In the genomic region with DNA sequence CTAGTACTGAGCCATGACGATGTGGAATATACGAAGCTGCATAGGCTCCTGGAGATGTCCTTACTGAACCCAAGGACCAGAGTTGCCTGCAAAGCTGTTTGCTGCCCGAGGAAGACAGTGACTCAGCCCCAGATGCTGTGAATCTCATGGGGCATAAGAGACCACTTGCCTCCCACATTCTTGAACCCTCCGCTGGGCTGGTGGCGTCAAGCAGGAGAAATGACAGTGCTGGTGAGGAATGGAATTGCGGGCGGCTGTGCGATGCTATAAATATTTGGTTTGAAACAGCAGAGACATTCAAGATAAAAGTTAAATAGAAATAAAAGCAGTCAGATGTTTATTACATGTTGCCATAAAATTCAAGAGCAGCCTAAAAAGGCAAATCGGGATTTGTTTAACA, we compare ENCODE assay signal across 18 mouse cellular contexts.
A peak's percentile ranks its signal among the peaks of the same experiment; 100 is the strongest.
DNase-seq lines count a peak whose midpoint lies in the region; ATAC-seq and TF ChIP-seq lines count a peak whose summit lies in the region.
"Had no signal": no experiment of that assay in that cellular context is flagged by ENCODE, and none has a peak within 500 bp of the region (broad histone marks: within the 10 kb centered on the region; RNA-seq: fewer than 3 reads in every experiment).

No protein-coding gene starts in this region.

- TF ChIP-seq CTCF in C2C12 (IDR thresholded peaks at IDR 0.05; ENCODE audit: control insufficient read depth, insufficient read depth, insufficient read length), result no peak

- H3K9me3 ChIP-seq in neural tube, embryonic 15.5 days (replicated peaks), result no peaks in the 10 kb centered on the region
- H3K9me3 ChIP-seq: hindbrain, embryonic 13.5 days; liver, embryonic 13.5 days; midbrain, embryonic 15.5 days; neural tube, embryonic 13.5 days had no signal

- no peak for ATAC-seq in neural tube, embryonic 15.5 days (ENCODE audit: low FRiP score)
- ATAC-seq: forebrain, embryonic 14.5 days; midbrain, embryonic 15.5 days had no signal

- peak; percentile 22 to 36 for DNase-seq in left cerebral cortex, adult 18-20 months (ENCODE audit: low spot score in 2 of 2)
- no peak for DNase-seq in left cerebral cortex, postnatal 10 days (ENCODE audit: extremely low spot score in 1 of 2, low spot score in 2 of 2)
- DNase-seq in lung, postnatal 4 days, result peak; percentile 28 to 46
- DNase-seq in lung, postnatal 25 days (ENCODE audit: low spot score), result no peak
- no peak for DNase-seq in gastrocnemius, postnatal 14 days
- DNase-seq: adrenal gland, postnatal 14 days; cerebellum, adult 9-10 months; gastrocnemius, postnatal 10 days; kidney, adult 8-10 months; kidney, postnatal 10 days; liver, embryonic 13.5 days had no signal

- no peak overlapping the region for H3K4me3 ChIP-seq in C2C12 (ENCODE audit: insufficient read depth, poor library complexity, severe bottlenecking)
- no peak overlapping the region for H3K4me3 ChIP-seq in myocyte
- H3K4me3 ChIP-seq in neural tube, embryonic 15.5 days (replicated peaks), result no peak overlapping the region
- H3K4me3 ChIP-seq: hindbrain, embryonic 13.5 days; liver, embryonic 13.5 days; midbrain, embryonic 15.5 days; neural tube, embryonic 13.5 days had no signal

- H3K27me3 ChIP-seq in C2C12 (ENCODE audit: control insufficient read depth, insufficient read depth, insufficient read length) (no peaks in the 10 kb centered on the region), myocyte (ENCODE audit: control insufficient read depth, insufficient read depth, insufficient read length) (no peaks in the 10 kb centered on the region)
- no peaks in the 10 kb centered on the region for H3K27me3 ChIP-seq in neural tube, embryonic 15.5 days (replicated peaks)
- H3K27me3 ChIP-seq: hindbrain, embryonic 13.5 days; liver, embryonic 13.5 days; midbrain, embryonic 15.5 days; neural tube, embryonic 13.5 days had no signal

- peak overlapping the region; percentile 31 for H3K4me2 ChIP-seq in myocyte (ENCODE audit: low read depth)
- H3K4me2 ChIP-seq in neural tube, embryonic 15.5 days, result no peak overlapping the region
- H3K4me2 ChIP-seq: hindbrain, embryonic 13.5 days; liver, embryonic 13.5 days; midbrain, embryonic 15.5 days; neural tube, embryonic 13.5 days had no signal

- 76% methylated on average over 9 of the region's 9 CpGs for WGBS in neural tube, embryonic 15.5 days

- intact Hi-C loops in left cerebral cortex, postnatal 10 days (cut with DNase I), result no loop called here
- intact Hi-C loops in gastrocnemius, postnatal 14 days (cut with DNase I; ENCODE audit: low total_unique reads), result no loop called here

- H3ac ChIP-seq in C2C12 (ENCODE audit: control insufficient read depth, insufficient read length, low read depth) (no peak overlapping the region), myocyte (ENCODE audit: control insufficient read depth, insufficient read length) (no peak overlapping the region)

- H3K79me3 ChIP-seq in C2C12 (ENCODE audit: low read depth), result no peaks in the 10 kb centered on the region

- no peak for TF ChIP-seq POLR2A in myocyte (IDR thresholded peaks at IDR 0.05; ENCODE audit: insufficient read length, low read depth)

- no peak overlapping the region for H3K27ac ChIP-seq in neural tube, embryonic 15.5 days (replicated peaks)
- H3K27ac ChIP-seq: hindbrain, embryonic 13.5 days; liver, embryonic 13.5 days; midbrain, embryonic 15.5 days; neural tube, embryonic 13.5 days had no signal

- no peaks in the 10 kb centered on the region for H3K36me3 ChIP-seq in C2C12 (ENCODE audit: control insufficient read depth, insufficient read depth)
- no peaks in the 10 kb centered on the region for H3K36me3 ChIP-seq in myocyte (ENCODE audit: control insufficient read depth, insufficient read depth)
- no peaks in the 10 kb centered on the region for H3K36me3 ChIP-seq in neural tube, embryonic 15.5 days
- H3K36me3 ChIP-seq: hindbrain, embryonic 13.5 days; liver, embryonic 13.5 days; midbrain, embryonic 15.5 days; neural tube, embryonic 13.5 days had no signal

- H3K9ac ChIP-seq in neural tube, embryonic 15.5 days (replicated peaks), result no peak overlapping the region
- H3K9ac ChIP-seq: hindbrain, embryonic 13.5 days; liver, embryonic 13.5 days; midbrain, embryonic 15.5 days; neural tube, embryonic 13.5 days had no signal

- H3K4me1 ChIP-seq in neural tube, embryonic 15.5 days, result no peaks in the 10 kb centered on the region
- H3K4me1 ChIP-seq: hindbrain, embryonic 13.5 days; liver, embryonic 13.5 days; midbrain, embryonic 15.5 days; neural tube, embryonic 13.5 days had no signal

- H3K79me2 ChIP-seq in C2C12 (ENCODE audit: control insufficient read depth, insufficient read depth) (no peaks in the 10 kb centered on the region), myocyte (ENCODE audit: control insufficient read depth, insufficient read depth) (no peaks in the 10 kb centered on the region)

TF ChIP-seq in C2C12, 6 proteins besides CTCF, POLR2A, EP300 and RAD21:
- TF ChIP-seq USF1 (IDR thresholded peaks at IDR 0.05; ENCODE audit: low read depth) (no peak), MAX (IDR thresholded peaks at IDR 0.05) (no peak), MYOD1 (IDR thresholded peaks at IDR 0.05; ENCODE audit: control insufficient read depth, insufficient read length, low read depth) (peak; percentile 32), CEBPB (IDR thresholded peaks at IDR 0.05; ENCODE audit: low read depth) (no peak), MYOG (IDR thresholded peaks at IDR 0.05; ENCODE audit: control insufficient read depth, extremely low read depth, insufficient read length) (no peak), FOSL1 (IDR thresholded peaks at IDR 0.05; ENCODE audit: insufficient read depth, low read length, poor library complexity, severe bottlenecking) (no peak)
TF ChIP-seq in C2C12: peak in this region for 1.

TF ChIP-seq in myocyte, 11 proteins besides CTCF, POLR2A, EP300 and RAD21:
- no peak for TF ChIP-seq SRF (IDR thresholded peaks at IDR 0.05; ENCODE audit: control insufficient read depth, insufficient read length, low read depth)
- peak in 1 of 3 experiments; percentile 41 for TF ChIP-seq MYOD1 (IDR thresholded peaks at IDR 0.05; ENCODE audit: control insufficient read depth in 1 of 3, insufficient read length in 2 of 3, low read depth in 2 of 3)
- TF ChIP-seq TCF3 (IDR thresholded peaks at IDR 0.05; ENCODE audit: insufficient read length, low read depth), result no peak

Comparison
In these comparisons a context has a peak if more than half of its experiments do, and no peak if none do; other contexts are left out.
1. DNase-seq: peak in left cerebral cortex, adult 18-20 months (2 of 2) and lung, postnatal 4 days (2 of 2); none in left cerebral cortex, postnatal 10 days (0 of 2), lung, postnatal 25 days (single experiment) and gastrocnemius, postnatal 14 days (single experiment).